Mouse (Mus musculus): ENCODE data around the gene Fbxw18. TPM values are rescaled to one million over a fixed set of nuclear protein-coding genes. Genes with fewer than 3 reads are reported as not detected.

Gene Fbxw18
- not detected for polyA plus RNA-seq (2017; shearing (Covaris generic))

DNA sequence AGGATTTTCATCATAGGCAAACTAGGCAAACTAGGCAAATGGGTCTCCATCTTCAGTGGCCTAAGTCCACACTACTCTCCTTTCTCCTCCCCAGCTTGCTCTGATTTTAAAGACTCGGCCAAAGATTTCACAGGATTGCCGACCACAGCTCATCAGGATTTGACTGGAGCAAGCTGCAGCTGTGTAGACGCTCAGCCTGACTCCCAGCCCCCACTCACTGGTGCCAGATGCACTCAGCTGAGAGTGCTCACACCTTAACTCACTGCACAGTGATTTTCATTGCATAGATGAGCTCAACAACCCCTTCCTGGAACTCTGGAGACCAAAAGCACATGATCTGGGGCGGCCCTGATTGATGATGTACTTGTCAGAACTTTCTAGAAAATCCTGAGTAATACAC, at the start of gene Fbxw18:
Gene Fbxw18 (minus strand): TSS at position 101 of the 400 bp plus-strand sequence.

DNA sequence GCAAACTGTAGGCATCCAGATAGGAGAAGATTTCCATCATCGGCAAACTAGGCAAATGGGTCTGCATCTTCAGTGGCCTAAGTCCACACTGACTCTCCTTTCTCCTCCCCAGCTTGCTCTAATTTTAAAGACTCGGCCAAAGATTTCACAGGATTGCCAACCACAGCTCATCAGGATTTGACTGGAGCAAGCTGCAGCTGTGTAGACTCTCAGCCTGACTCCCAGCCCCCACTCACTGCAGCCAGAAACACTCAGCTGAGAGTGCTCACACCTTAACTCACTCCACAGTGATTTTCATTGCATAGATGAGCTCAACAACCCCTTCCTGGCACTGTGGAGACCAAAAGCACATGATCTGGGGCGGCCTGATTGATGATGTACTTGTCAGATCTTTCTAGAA, 43.5 kb upstream of the Fbxw18 start, which contains the start of gene Fbxw26:
Gene Fbxw26 (minus strand): TSS at position 101 of the 400 bp plus-strand sequence.

DNA sequence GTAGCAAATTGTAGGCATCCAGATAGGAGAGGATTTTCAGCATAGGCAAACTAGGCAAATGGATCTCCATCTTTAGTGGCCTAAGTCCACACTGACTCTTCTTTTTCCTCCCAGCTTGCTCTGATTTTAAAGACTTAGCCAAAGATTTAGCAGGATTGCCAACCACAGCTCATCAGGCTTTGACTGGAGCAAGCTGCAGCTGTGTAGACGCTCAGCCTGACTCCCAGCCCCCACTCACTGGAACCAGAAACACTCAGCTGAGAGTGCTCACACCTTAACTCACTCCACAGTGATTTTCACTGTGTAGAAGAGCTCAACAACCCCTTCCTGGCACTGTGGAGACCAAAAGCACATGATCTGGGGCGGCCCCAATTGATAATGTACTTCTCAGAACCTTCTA, 37.9 kb downstream of the Fbxw18 start, which contains the start of gene Fbxw25:
Gene Fbxw25 (minus strand): TSS at position 101 of the 400 bp plus-strand sequence.

Other genes with a start within 250 kb of the Fbxw18 start
- not detected for gene Fbxw19, start 206.8 kb downstream of the Fbxw18 start, polyA plus RNA-seq (2017; shearing (Covaris generic))
- not detected for gene Fbxw15, start 134.4 kb downstream of the Fbxw18 start, polyA plus RNA-seq (2017; shearing (Covaris generic))
- gene Fbxw24, start 76.6 kb downstream of the Fbxw18 start, polyA plus RNA-seq (2017; shearing (Covaris generic)) = not detected
- gene Fbxw25, start 38.0 kb downstream of the Fbxw18 start, polyA plus RNA-seq (2017; shearing (Covaris generic)) = not detected
- gene Fbxw26, start 43.4 kb upstream of the Fbxw18 start, polyA plus RNA-seq (2017; shearing (Covaris generic)) = not detected
- not detected for gene Fbxw27, start 88.0 kb upstream of the Fbxw18 start, polyA plus RNA-seq (2017; shearing (Covaris generic))
- gene Spink8, start 109.6 kb upstream of the Fbxw18 start, polyA plus RNA-seq (2017; shearing (Covaris generic)) = 0.62 TPM
- 10.0 TPM for gene Nme6, start 130.0 kb upstream of the Fbxw18 start, polyA plus RNA-seq (2017; shearing (Covaris generic))
- not detected for gene Camp, start 146.9 kb upstream of the Fbxw18 start, polyA plus RNA-seq (2017; shearing (Covaris generic))
- 4.8 TPM for gene Cdc25a, start 172.9 kb upstream of the Fbxw18 start, polyA plus RNA-seq (2017; shearing (Covaris generic))
- 68.4 TPM for gene Map4, start 228.8 kb upstream of the Fbxw18 start, polyA plus RNA-seq (2017; shearing (Covaris generic))

Data from effector memory CD4-positive, alpha-beta T cell, adult 7 months (primary cell).